Mouse (Mus musculus) G1E (cell line): Measurements from ENCODE around the gene Ascc3.

ENCODE experiments used
- CTCF ChIP-seq: IDR thresholded peaks from 2 replicates; pipeline ENCODE4 v1.5.1; 2012; ENCODE audit warnings: low read depth, low read length, inconsistent platforms, mixed read lengths
- GATA1 ChIP-seq: IDR thresholded peaks from 2 replicates; pipeline ENCODE4 v1.6.1; 2012; ENCODE audit warnings: borderline replicate concordance, low read length, inconsistent platforms, mixed read lengths
- POLR2AphosphoS5 ChIP-seq: IDR thresholded peaks from 2 replicates; pipeline ENCODE4 v1.6.1; 2012; ENCODE audit warnings: low read depth, low read length, inconsistent platforms; ENCODE audit not compliant: insufficient replicate concordance
- TAL1 ChIP-seq: conservative IDR thresholded peaks from 2 replicates; pipeline ENCODE4 v1.6.1; 2012; ENCODE audit warnings: low read depth, low read length, inconsistent platforms, mixed read lengths

- no peak for TF ChIP-seq CTCF
- TF ChIP-seq GATA1, result no peak
- no peak for TF ChIP-seq TAL1
- TF ChIP-seq POLR2AphosphoS5, result no peak
Observed at GRCm38 (mm10) chr10:50899846-50900745, 307.6 kb downstream of the Ascc3 start.
